Mouse (Mus musculus): ENCODE data around the gene Vmn2r93.

Gene Vmn2r93

GRCm38 (mm10) chr17:18297799-18298198, at the start of gene Vmn2r93:
Gene Vmn2r93 (plus strand): TSS chr17:18298099.
- no peak for DNase-seq

DNA sequence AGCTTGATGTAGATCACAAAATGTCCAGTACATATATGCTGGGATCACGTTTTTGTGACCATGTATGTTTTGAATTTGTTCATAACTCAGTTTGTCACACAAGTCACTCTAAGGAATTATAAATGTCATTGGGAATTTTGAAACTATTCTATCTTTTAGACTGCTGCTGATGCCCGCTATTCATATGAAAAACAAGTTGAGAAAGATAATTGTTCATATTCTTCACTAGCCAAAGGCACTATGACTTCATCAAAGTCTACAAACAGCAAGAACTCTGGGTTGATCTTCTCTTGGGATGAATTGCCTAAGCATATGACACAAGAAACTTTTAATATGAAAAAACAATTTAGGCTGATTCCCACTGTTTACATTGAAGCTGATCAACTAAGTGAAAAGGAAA, 20.2 kb upstream of the Vmn2r93 start, which contains the start of gene Vmn2r94:
TSS of gene Vmn2r94 (minus strand) at position 101 of the 400 bp plus-strand sequence.
- DNase-seq = no peak

DNA sequence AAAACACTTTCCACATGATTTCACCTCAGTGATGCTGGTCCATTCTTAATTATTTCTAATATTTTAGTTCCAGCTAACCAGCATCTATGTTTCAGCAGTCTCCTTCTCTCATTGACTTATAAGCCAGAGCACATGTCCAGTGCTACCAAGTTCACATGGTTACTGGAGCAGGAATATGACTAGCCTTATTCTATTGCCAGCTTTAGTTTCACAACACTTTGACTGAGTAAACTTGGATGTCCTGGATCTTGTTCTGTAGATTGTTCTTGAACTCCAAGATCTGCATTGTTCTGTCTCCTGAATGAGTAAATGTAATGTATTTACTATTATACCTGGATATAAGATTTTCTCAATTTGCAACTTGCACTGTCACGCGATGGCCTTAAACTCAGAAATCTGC, 25.1 kb downstream of the Vmn2r93 start:
- no peak for DNase-seq

DNA sequence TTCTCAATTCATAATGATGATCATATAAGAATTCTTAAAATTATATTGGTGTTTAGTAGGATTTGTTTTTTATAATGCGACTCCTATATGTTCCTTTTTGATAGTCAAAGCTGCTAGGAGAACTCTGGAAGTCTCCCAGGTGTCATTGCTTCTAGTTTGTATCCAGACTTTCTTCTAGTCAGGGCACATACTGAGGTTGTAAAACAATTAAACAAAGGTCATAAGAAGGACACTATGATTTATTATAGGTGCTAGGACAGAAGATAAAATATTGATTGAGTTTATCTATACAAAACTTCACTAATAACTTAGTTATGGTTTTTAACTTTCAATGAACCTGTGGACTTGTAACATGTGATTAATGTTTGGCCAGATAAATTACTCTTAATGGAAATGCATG, 62.1 kb downstream of the Vmn2r93 start:
- DNase-seq = no peak

DNA sequence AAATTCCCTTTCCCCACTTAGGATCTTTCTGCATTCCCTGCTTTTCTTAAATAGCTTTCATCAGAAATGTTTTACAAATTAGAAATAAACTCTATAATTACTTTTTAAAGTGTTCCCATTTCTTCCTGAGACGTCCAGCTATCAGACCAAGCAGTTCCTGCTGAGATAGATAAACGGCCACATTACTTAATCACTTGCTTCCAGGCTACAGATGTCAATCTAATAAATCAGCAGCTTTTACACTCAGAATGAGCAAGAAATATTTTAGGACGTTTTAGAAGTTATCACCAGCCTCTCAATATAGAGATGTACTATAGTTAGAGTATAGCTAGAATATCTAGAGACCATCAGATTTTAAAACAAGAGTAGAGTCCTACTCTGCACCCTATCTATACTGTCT, 62.7 kb downstream of the Vmn2r93 start:
- no peak for DNase-seq

Measured in cerebellum, adult 11 months (tissue).